Mouse (Mus musculus) stomach, postnatal 0 days (tissue): ENCODE results near the gene Morn2.

ENCODE experiments used
- CTCF ChIP-seq: IDR thresholded peaks from 2 replicates; pipeline ENCODE4 v1.5.1; 2016; ENCODE audit warnings: antibody characterized with exemption, low read depth, mild to moderate bottlenecking, moderate library complexity
- EP300 ChIP-seq: optimal IDR thresholded peaks from 2 replicates; pipeline ENCODE3; 2016; ENCODE audit warnings: antibody characterized with exemption

DNA sequence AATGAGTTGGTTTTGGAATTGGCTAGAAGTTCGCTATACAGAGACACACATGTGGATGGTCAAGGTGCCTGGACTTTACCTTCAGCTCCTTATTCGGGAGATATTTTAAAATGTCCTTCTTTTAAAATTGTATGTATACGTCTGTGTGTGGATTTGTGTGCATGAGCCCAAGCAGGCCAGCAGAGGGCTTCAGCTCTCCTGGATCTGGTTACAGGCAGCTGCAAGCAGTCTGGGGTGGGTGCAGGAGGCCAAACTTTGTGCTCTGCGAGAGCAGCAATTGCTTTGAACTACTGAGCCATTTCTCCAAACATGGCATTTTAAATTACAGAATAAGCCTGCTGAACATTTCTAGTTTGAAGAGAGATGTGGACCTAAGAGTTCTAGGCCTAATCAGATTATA lies 55.3 kb downstream of the Morn2 start:
- TF ChIP-seq CTCF (peak; percentile 63), EP300 (no peak)
